Mouse (Mus musculus): ENCODE data around the gene Lcmt1. TPM values are rescaled to one million over a fixed set of nuclear protein-coding genes. Genes with fewer than 3 reads are reported as not detected.

Lcmt1 gene
- total RNA-seq (2017), result 36.4 and 45.7 TPM in 2 replicates

- peak; percentile 55 for ATAC-seq (replicated peaks; ENCODE audit: low read depth, poor library complexity, severe bottlenecking)
These were observed at the start of gene Lcmt1, which contains the start of gene Arhgap17 for GRCm38 (mm10) chr7:123369759-123370481. Gene Lcmt1 (plus strand): TSS chr7:123369784. Gene Arhgap17 (minus strand): TSS chr7:123369915.

DNA sequence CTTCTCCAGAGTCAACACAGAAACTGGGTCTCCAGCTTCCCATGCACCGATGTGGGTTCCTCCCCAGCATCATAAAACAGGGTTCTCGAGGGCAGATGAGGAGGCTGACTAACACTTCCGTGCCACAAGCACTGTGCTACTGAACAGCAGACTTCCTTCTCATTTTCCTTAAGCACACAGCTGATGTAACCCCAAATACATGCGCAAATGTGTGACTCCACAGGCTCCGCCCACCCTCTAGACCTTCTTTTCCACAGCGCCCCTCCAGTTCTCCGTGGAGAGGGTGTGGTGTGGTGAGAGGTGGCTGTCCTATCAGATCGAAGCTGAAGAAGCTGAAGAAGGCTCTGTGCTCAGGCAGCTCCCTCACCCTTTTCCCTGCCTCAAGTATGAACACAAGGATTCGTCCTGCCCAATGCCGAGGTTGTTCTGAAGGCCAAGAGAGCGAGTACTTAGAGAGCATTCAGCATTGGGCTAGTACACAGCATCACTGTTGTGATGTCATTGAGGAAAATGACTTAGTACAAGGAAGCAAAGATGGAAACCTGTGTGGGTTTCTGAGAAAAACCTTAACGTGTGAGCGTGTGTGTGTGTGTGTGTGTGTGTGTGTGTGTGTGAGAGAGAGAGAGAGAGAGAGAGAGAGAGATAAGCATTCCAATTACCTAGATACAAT is 47.0 kb upstream of the Lcmt1 start:
- peak; percentile 96 for ATAC-seq (replicated peaks; ENCODE audit: low read depth, poor library complexity, severe bottlenecking)

- no peak for ATAC-seq (replicated peaks; ENCODE audit: low read depth, poor library complexity, severe bottlenecking)
These were observed 46.2 kb upstream of the Lcmt1 start for GRCm38 (mm10) chr7:123323388-123323787.

DNA sequence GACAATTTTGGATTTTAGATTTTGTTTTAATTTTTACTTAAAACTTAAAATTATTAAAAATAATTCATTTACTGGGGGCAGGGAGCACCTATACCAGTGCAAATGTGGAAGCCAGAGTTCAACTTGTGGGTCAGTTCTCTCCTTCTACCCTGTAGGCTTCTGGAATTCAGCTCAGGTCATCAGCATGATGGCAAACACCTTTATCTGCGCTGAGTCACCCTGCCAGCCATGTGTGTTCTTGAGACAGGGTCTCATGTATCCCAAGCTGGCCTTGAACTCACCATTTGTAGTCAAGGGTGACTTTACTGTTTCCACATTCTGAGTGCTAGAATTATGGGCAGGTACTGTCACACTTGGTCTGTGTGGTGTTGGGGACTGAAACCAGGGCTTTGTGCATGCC is 45.5 kb upstream of the Lcmt1 start:
- ATAC-seq (replicated peaks; ENCODE audit: low read depth, poor library complexity, severe bottlenecking), result no peak

GRCm38 (mm10) chr7:123326062-123326461 is 43.5 kb upstream of the Lcmt1 start:
- ATAC-seq (replicated peaks; ENCODE audit: low read depth, poor library complexity, severe bottlenecking), result no peak

- no peak for ATAC-seq (replicated peaks; ENCODE audit: low read depth, poor library complexity, severe bottlenecking)
These were observed 42.7 kb upstream of the Lcmt1 start for GRCm38 (mm10) chr7:123326901-123327300.

GRCm38 (mm10) chr7:123327909-123328308 is 41.7 kb upstream of the Lcmt1 start:
- no peak for ATAC-seq (replicated peaks; ENCODE audit: low read depth, poor library complexity, severe bottlenecking)

DNA sequence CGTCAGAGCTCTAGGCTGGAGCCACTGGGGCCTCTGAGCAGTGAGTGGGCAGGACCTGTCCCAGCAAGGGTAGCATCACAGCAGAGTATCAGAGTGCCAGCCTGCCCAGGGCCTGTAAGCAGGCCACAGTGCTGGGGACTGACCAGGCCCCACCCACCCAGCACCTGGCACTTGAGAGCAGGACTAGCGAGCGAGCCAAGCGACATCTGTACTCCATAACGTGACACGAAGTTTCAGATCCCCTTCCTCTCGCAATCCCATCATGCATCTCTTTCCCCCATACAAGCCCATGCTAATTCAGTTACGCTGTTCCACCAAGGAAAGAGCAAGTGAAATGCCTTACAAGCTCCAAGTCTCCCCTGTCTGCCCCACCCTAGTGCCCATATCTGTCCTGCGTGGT is 39.1 kb upstream of the Lcmt1 start:
- ATAC-seq (replicated peaks; ENCODE audit: low read depth, poor library complexity, severe bottlenecking), result peak; percentile 77

GRCm38 (mm10) chr7:123336322-123336721 is 33.3 kb upstream of the Lcmt1 start:
- ATAC-seq (replicated peaks; ENCODE audit: low read depth, poor library complexity, severe bottlenecking), result peak; percentile 35; the same call in 1 of the 2 replicates

DNA sequence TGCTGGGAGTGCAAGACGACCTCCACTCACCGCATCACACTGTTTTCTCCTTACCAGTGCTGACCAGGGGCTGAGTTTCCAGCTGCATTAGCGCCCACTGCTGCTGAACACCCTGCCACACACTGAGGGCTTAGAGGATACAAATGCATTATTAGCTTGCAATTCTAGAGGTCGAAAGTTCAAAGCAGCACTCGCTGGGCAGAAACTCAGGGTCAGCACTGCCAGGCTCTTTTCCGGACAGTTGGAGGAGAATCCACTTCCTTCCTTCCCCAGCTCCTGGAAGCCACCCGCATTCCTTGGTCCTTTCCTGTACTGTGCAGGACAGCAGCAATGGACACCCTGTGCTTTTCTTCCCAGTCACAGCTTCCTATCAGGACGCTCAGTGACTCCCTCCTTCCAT is 31.2 kb upstream of the Lcmt1 start:
- ATAC-seq (replicated peaks; ENCODE audit: low read depth, poor library complexity, severe bottlenecking), result no peak

DNA sequence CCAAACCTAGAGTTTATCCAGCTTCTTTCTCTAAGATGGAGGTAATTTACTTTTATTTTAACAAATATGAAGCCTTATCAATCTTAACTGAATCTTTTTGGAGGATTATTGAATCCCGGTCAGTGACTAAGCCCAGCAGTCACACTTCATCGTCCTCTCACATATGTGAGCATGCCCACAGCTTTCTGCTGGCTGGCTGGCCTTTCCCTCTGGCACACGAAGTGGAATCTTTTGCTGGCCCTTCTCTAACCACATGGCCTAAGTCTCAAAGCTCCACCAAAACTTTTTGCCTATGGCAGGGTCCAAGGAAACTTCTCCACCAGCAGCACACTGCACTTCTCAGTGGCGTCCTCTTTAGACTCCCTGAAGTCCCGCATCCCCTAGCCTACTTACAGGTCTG is 27.7 kb upstream of the Lcmt1 start:
- no peak for ATAC-seq (replicated peaks; ENCODE audit: low read depth, poor library complexity, severe bottlenecking)

- no peak for ATAC-seq (replicated peaks; ENCODE audit: low read depth, poor library complexity, severe bottlenecking)
These were observed 25.4 kb upstream of the Lcmt1 start for GRCm38 (mm10) chr7:123344079-123344780.

DNA sequence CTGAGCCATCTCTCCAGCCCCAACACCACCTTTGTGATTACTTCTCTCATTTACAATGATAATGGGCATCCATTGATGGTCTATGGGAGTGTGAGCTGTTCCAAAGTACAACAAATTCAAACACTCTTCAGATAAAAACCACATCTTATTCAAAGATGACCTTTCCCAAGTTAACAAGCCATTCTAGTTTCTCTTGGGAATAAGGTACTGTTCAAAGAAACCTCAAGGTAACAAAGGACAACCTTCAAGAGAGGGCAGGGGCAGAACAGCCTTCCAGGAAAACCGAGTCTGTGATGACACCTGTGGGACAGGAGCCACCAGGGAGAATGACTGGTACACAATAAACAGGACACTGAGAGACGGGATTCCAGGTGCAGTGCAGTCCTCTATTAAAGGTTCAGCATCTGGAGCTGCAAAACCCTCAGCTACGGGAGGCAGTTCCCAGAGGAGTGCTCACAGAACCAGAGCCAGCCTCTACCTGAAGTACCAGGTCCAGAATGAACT is 24.5 kb upstream of the Lcmt1 start:
- ATAC-seq (replicated peaks; ENCODE audit: low read depth, poor library complexity, severe bottlenecking), result no peak

- ATAC-seq (replicated peaks; ENCODE audit: low read depth, poor library complexity, severe bottlenecking), result no peak
These were observed 22.8 kb upstream of the Lcmt1 start for GRCm38 (mm10) chr7:123346631-123347290.

- no peak for ATAC-seq (replicated peaks; ENCODE audit: low read depth, poor library complexity, severe bottlenecking)
These were observed 19.8 kb upstream of the Lcmt1 start for GRCm38 (mm10) chr7:123349813-123350212.

- no peak for ATAC-seq (replicated peaks; ENCODE audit: low read depth, poor library complexity, severe bottlenecking)
These were observed 19.3 kb upstream of the Lcmt1 start for GRCm38 (mm10) chr7:123350243-123350642.

GRCm38 (mm10) chr7:123353081-123353480 is 16.5 kb upstream of the Lcmt1 start:
- ATAC-seq (replicated peaks; ENCODE audit: low read depth, poor library complexity, severe bottlenecking), result no peak

DNA sequence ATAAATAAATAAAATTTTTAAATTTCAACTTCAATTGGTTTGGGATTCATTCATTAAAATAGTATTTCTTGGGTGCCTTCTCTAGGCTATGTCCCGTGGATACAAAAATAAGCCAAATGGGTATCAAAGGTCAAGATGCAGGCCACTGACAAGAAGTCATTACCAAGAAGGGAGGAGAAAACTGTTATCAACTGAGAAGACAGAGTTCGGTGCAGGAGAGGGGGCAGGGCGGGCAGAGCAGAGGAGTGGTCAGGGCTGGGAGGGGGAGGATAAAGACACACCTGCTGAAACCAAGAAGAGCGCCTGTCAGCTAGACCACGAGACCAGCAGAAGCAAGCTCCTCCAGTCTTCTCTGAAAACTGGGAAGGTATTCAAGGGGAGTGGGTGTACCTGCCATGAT is 15.7 kb upstream of the Lcmt1 start:
- no peak for ATAC-seq (replicated peaks; ENCODE audit: low read depth, poor library complexity, severe bottlenecking)

DNA sequence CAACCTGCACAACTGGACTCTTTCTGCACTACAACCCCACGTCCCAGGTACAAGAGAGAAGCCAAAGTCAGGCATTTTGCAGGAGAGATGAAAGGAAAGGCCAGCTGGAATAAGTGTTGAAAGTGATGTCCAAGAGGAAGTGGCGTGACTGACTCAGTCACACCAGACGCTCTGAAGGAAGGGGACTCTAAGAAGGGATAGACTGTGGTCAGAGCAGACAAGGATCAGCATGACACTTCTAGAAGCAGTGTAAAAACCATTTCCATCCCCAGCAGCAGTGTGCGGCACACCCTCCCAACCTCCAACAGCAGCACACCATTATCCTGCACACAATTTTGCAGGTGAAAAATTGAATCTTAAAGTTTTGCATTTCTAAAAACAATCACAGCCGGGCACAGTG is 15.2 kb upstream of the Lcmt1 start:
- ATAC-seq (replicated peaks; ENCODE audit: low read depth, poor library complexity, severe bottlenecking), result peak; percentile 62

- peak; percentile 14; the same call in 1 of the 2 replicates for ATAC-seq (replicated peaks; ENCODE audit: low read depth, poor library complexity, severe bottlenecking)
These were observed 14.7 kb upstream of the Lcmt1 start for GRCm38 (mm10) chr7:123354851-123355250.

All from common myeloid progenitor, adult 5-6 weeks (primary cell).